8 mouse cellular contexts compared by ENCODE assay signal in genomic region chr5:110094030-110094846, GRCm38 (mm10). TPM values are rescaled to one million over a fixed set of nuclear protein-coding genes. Genes with fewer than 3 reads are reported as not detected.
DNase-seq lines count a peak whose midpoint lies in the region; ATAC-seq and TF ChIP-seq lines count a peak whose summit lies in the region.

Gene Gm35315, minus strand, starts transcription at chr5:110094420.

- peaks cover 16% of the 10 kb centered on the region for H3K4me1 ChIP-seq in embryonic facial prominence, embryonic 10.5 days
- no peaks in the 10 kb centered on the region for H3K4me1 ChIP-seq in intestine, postnatal 0 days (replicated peaks; ENCODE audit: control insufficient read depth, insufficient read depth, low read length)
- peaks cover 2% of the 10 kb centered on the region; the same call in 1 of the 2 replicates for H3K4me1 ChIP-seq in midbrain, embryonic 11.5 days (ENCODE audit: control insufficient read depth, insufficient read depth, low read length)
- 0 out of 2 replicates have a peak, but pooled peaks cover 1% of the 10 kb centered on the region for H3K4me1 ChIP-seq in small intestine, adult 2 months (ENCODE audit: control insufficient read depth, insufficient read depth, insufficient read length, low read length)

- no peak within 1 kb of the TSS for H3K9ac ChIP-seq in intestine, postnatal 0 days (ENCODE audit: low read depth, low read length)
- peak within 1 kb of the TSS; percentile 67 for H3K9ac ChIP-seq in midbrain, embryonic 11.5 days (ENCODE audit: low read length)

- H3K27ac ChIP-seq in embryonic facial prominence, embryonic 10.5 days (replicated peaks): peak within 1 kb of the TSS; percentile 89
- H3K27ac ChIP-seq in intestine, postnatal 0 days (ENCODE audit: low read depth, low read length): no peak within 1 kb of the TSS; the same call in 1 of the 2 replicates
- no peak within 1 kb of the TSS; the same call in 1 of the 2 replicates for H3K27ac ChIP-seq in midbrain, embryonic 11.5 days (ENCODE audit: low read depth, low read length)
- H3K27ac ChIP-seq in small intestine, adult 2 months (ENCODE audit: insufficient read depth, low read depth, low read length): peak within 1 kb of the TSS; percentile 47

- ATAC-seq in granulocyte monocyte progenitor cell, adult 5-6 weeks (replicated peaks; ENCODE audit: poor library complexity, severe bottlenecking): peak; percentile 98
- peak; percentile 93 for ATAC-seq in intestine, postnatal 0 days
- peak; percentile 98 for ATAC-seq in midbrain, embryonic 11.5 days (ENCODE audit: low FRiP score)

- peak within 1 kb of the TSS; percentile 67 for H3K4me3 ChIP-seq in embryonic facial prominence, embryonic 10.5 days
- peak within 1 kb of the TSS; percentile 51 for H3K4me3 ChIP-seq in intestine, postnatal 0 days (ENCODE audit: low read depth, low read length)
- peak within 1 kb of the TSS; percentile 50 for H3K4me3 ChIP-seq in midbrain, embryonic 11.5 days (ENCODE audit: low read depth, low read length)
- H3K4me3 ChIP-seq in small intestine, adult 2 months (ENCODE audit: low read depth, low read length): peak within 1 kb of the TSS; percentile 65

- peak within 1 kb of the TSS; percentile 76 for H3K4me2 ChIP-seq in intestine, postnatal 0 days (replicated peaks; ENCODE audit: low read depth)
- H3K4me2 ChIP-seq in midbrain, embryonic 11.5 days: peak within 1 kb of the TSS; percentile 74

- DNase-seq in urinary bladder, adult 18-20 months (ENCODE audit: low spot score in 2 of 2): peak; percentile 78 to 80
- DNase-seq in urinary bladder, postnatal 10 days (ENCODE audit: low spot score): no peak
- peak; percentile 89 for DNase-seq in embryonic facial prominence, embryonic 10.5 days (ENCODE audit: low spot score)
- DNase-seq in left cerebral cortex, postnatal 4 days: peak; percentile 85
- peak; percentile 97 for DNase-seq in midbrain, embryonic 11.5 days (ENCODE audit: low spot score, missing footprints)

- 0 out of 2 replicates have a peak, but pooled peaks have one; percentile 47 for TF ChIP-seq POLR2A in small intestine, adult 2 months (IDR thresholded peaks at IDR 0.05; ENCODE audit: low read depth, low read length)

- TF ChIP-seq CTCF in intestine, postnatal 0 days (IDR thresholded peaks at IDR 0.05; ENCODE audit: low read depth): no peak
- TF ChIP-seq CTCF in small intestine, adult 2 months (IDR thresholded peaks at IDR 0.05; ENCODE audit: extremely low read depth, insufficient read length, insufficient replicate concordance, low read depth, low read length): no peak

- WGBS in embryonic facial prominence, embryonic 10.5 days: under 1% methylated on average over 25 of the region's 25 CpGs
- WGBS in intestine, postnatal 0 days: 1% methylated on average over 25 of the region's 25 CpGs
- 1% methylated on average over 25 of the region's 25 CpGs for WGBS in midbrain, embryonic 11.5 days
- WGBS in small intestine, adult 2 months: 2% methylated on average over 25 of the region's 25 CpGs

- H3K27me3 ChIP-seq in embryonic facial prominence, embryonic 10.5 days (replicated peaks; ENCODE audit: low read depth, poor library complexity, severe bottlenecking): 0 out of 2 replicates have a peak, but pooled peaks cover 5% of the 10 kb centered on the region
- H3K27me3 ChIP-seq in intestine, postnatal 0 days (replicated peaks; ENCODE audit: control insufficient read depth, insufficient read depth, low read length): no peaks in the 10 kb centered on the region
- no peaks in the 10 kb centered on the region for H3K27me3 ChIP-seq in midbrain, embryonic 11.5 days (ENCODE audit: control insufficient read depth, insufficient read depth, low read length)
- H3K27me3 ChIP-seq in small intestine, adult 2 months (ENCODE audit: control insufficient read depth, insufficient read depth, low read length): no peaks in the 10 kb centered on the region

- intact Hi-C loops in left cerebral cortex, postnatal 4 days (cut with DNase I): no loop called here

- H3K9me3 ChIP-seq in embryonic facial prominence, embryonic 10.5 days: no peaks in the 10 kb centered on the region
- no peaks in the 10 kb centered on the region for H3K9me3 ChIP-seq in intestine, postnatal 0 days (ENCODE audit: control insufficient read depth)
- no peaks in the 10 kb centered on the region for H3K9me3 ChIP-seq in midbrain, embryonic 11.5 days (ENCODE audit: control insufficient read depth, low read length)

- no peaks in the 10 kb centered on the region for H3K36me3 ChIP-seq in embryonic facial prominence, embryonic 10.5 days (replicated peaks)
- H3K36me3 ChIP-seq in intestine, postnatal 0 days (ENCODE audit: control insufficient read depth, insufficient read depth): no peaks in the 10 kb centered on the region
- no peaks in the 10 kb centered on the region for H3K36me3 ChIP-seq in midbrain, embryonic 11.5 days (ENCODE audit: control insufficient read depth, insufficient read depth, low read length)
- no peaks in the 10 kb centered on the region for H3K36me3 ChIP-seq in small intestine, adult 2 months (ENCODE audit: control insufficient read depth, insufficient read depth, low read length)

RNA-seq across cellular contexts. Expression of gene Gm35315, which starts in this region (rescaled TPM):
- polyA plus RNA-seq in embryonic facial prominence, embryonic 10.5 days (2016; fragmentation: Nextera tagmentation; extraction: Ambion mirVana): 2.0 and 2.4 TPM in 2 replicates
- 0.73 and 1.7 TPM in 2 replicates for total RNA-seq in granulocyte monocyte progenitor cell, adult 5-6 weeks (2014; fragmentation: Nextera tagmentation)
- 0.72 and 1.6 TPM in 2 replicates for total RNA-seq in granulocyte monocyte progenitor cell, adult 5-6 weeks (2017)
- polyA plus RNA-seq in intestine, postnatal 0 days (2015; fragmentation: Nextera tagmentation; extraction: Ambion mirVana): 0.25 and 0.52 TPM in 2 replicates
- under 1 TPM; 0.54 to 0.98 TPM for total RNA-seq in left cerebral cortex, postnatal 4 days (2021)
- polyA plus RNA-seq in midbrain, embryonic 11.5 days (2014; fragmentation: Nextera tagmentation; extraction: Ambion mirVana): 0.46 and 0.74 TPM in 2 replicates
- 0.05 TPM in 1 of 2 replicates, not detected in the other for polyA plus RNA-seq in small intestine, adult 2 months (2012; rRNA removed)

Comparison
In these comparisons a context has a peak if more than half of its experiments do, and no peak if none do; other contexts are left out.
1. Peak in ATAC-seq, H3K4me3 ChIP-seq and H3K4me2 ChIP-seq in intestine, postnatal 0 days; RNA of the gene not detected or under 1 TPM.
2. Peak in DNase-seq in left cerebral cortex, postnatal 4 days; RNA of the gene not detected or under 1 TPM.
3. Peak in DNase-seq, ATAC-seq, H3K4me3 ChIP-seq, H3K9ac ChIP-seq and H3K4me2 ChIP-seq in midbrain, embryonic 11.5 days; RNA of the gene not detected or under 1 TPM.
4. H3K27ac ChIP-seq: peak in embryonic facial prominence, embryonic 10.5 days (single experiment) and small intestine, adult 2 months (single experiment); none in intestine, postnatal 0 days (single experiment) and midbrain, embryonic 11.5 days (single experiment).
5. Peak in every context shown above with its lines, with median percentiles within 50 percentile points of each other: H3K4me3 ChIP-seq and ATAC-seq.